Mouse (Mus musculus) lung, postnatal 0 days (tissue): ENCODE results near the gene Ubash3b. TPM values are rescaled to one million over a fixed set of nuclear protein-coding genes. Genes with fewer than 3 reads are reported as not detected.

ENCODE experiments used
- ATAC-seq: fragments of 200-750 bp; cut with Nextera tagmentation; 2 replicates; pipeline ENCODE4 v1.8.0; 2017; ENCODE audit warnings: moderate library complexity
- DNase-seq: peaks from one replicate; pipeline ENCODE4 v3.0.0-alpha.2; 2016; ENCODE audit warnings: low spot score
- H3K27ac ChIP-seq: fragments of 300-500 bp; sonication (generic); 2 replicates; pipeline ENCODE4 v1.5.1; 2014; ENCODE audit warnings: antibody characterized with exemption, mild to moderate bottlenecking, low read length, mixed read lengths
- H3K27me3 ChIP-seq: fragments of 300-500 bp; sonication (generic); replicated peaks from 2 replicates; pipeline ENCODE4 v1.6.1; 2014; ENCODE audit warnings: low read length, mixed read lengths; ENCODE audit not compliant: insufficient read depth
- H3K36me3 ChIP-seq: fragments of 300-500 bp; sonication (generic); 2 replicates; pipeline ENCODE4 v1.6.1; 2014; ENCODE audit warnings: low read length, mixed read lengths; ENCODE audit not compliant: insufficient read depth
- H3K4me1 ChIP-seq: fragments of 300-500 bp; sonication (generic); 2 replicates; pipeline ENCODE4 v1.6.1; 2014; ENCODE audit warnings: antibody characterized with exemption, low read depth, low read length, mixed read lengths; ENCODE audit not compliant: insufficient read depth
- H3K4me2 ChIP-seq: fragments of 300-500 bp; sonication (generic); replicated peaks from 2 replicates; pipeline ENCODE4 v1.6.1; 2014; ENCODE audit warnings: low read depth, mild to moderate bottlenecking, low read length, moderate library complexity, mixed read lengths
- H3K4me3 ChIP-seq: fragments of 300-500 bp; sonication (generic); 2 replicates; pipeline ENCODE4 v1.5.1; 2014; ENCODE audit warnings: low read depth, low read length
- H3K9ac ChIP-seq: fragments of 300-500 bp; sonication (generic); replicated peaks from 2 replicates; pipeline ENCODE4 v1.6.1; 2014; ENCODE audit warnings: low read depth, mild to moderate bottlenecking
- H3K9me3 ChIP-seq: fragments of 300-500 bp; sonication (generic); 2 replicates; pipeline ENCODE4 v1.6.1; 2016; ENCODE audit warnings: low read length, mixed read lengths
- CTCF ChIP-seq: IDR thresholded peaks from 2 replicates; pipeline ENCODE4 v1.5.1; 2016; ENCODE audit warnings: antibody characterized with exemption, mild to moderate bottlenecking
- EP300 ChIP-seq: IDR thresholded peaks from 2 replicates; pipeline ENCODE4 v1.6.1; 2016; ENCODE audit warnings: antibody characterized with exemption, mild to moderate bottlenecking, control low read depth
- WGBS: fragments of 180-500 bp; shearing (Covaris S2); extraction: QIAGEN DNeasy Blood & Tissue Kit; methylation state at CpG from one replicate; pipeline ENCODE4 v1.1.7; 2014; 5-methylcytosine and 5-hydroxymethylcytosine counted together
- polyA plus RNA-seq: library from polyadenylated mRNA; unstranded; fragments of >200 nt; fragmentation: Nextera tagmentation; extraction: Ambion mirVana; gene quantifications from 2 replicates; pipeline ENCODE4 v1.2.1, GENCODE M21; 2015

Ubash3b gene
- polyA plus RNA-seq, 1 experiment from 2014 or later, result 4.1 TPM

DNA sequence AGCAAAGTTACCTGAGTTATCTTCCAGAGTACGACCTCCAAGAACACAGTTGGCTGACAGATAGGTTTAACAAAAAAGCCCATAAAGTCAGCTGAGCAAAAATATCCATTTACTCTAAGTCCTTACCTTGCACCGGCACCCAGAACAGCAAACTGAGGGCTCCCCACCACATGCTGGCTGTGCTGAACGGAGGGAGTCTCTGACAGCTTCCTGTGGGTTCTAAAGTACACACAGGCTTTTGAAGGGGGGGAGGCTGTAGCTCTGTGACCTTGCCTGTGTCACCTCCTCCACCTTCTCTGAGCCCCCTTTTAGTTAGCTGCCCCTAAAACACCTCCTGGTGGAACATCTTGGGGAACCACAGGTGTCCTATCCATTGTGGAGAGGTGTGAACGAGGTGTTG lies 157.1 kb downstream of the Ubash3b start, which contains the start of gene Crtam:
Gene Crtam (minus strand): TSS at position 214 of the 400 bp plus-strand sequence.
- Histone ChIP-seq H3K4me1 (no peaks in the 10 kb centered on the region), H3K4me3 (no peak within 1 kb of the TSS), H3K27ac (no peak within 1 kb of the TSS), H3K9ac (no peak within 1 kb of the TSS), H3K27me3 (no peaks in the 10 kb centered on the region), H3K4me2 (no peak within 1 kb of the TSS), H3K36me3 (no peaks in the 10 kb centered on the region), H3K9me3 (no peaks in the 10 kb centered on the region)
- WGBS, result 34% methylated on average over 4 of the region's 4 CpGs
- DNase-seq (no peak), ATAC-seq (no peak)
- TF ChIP-seq CTCF (no peak), EP300 (no peak)

DNA sequence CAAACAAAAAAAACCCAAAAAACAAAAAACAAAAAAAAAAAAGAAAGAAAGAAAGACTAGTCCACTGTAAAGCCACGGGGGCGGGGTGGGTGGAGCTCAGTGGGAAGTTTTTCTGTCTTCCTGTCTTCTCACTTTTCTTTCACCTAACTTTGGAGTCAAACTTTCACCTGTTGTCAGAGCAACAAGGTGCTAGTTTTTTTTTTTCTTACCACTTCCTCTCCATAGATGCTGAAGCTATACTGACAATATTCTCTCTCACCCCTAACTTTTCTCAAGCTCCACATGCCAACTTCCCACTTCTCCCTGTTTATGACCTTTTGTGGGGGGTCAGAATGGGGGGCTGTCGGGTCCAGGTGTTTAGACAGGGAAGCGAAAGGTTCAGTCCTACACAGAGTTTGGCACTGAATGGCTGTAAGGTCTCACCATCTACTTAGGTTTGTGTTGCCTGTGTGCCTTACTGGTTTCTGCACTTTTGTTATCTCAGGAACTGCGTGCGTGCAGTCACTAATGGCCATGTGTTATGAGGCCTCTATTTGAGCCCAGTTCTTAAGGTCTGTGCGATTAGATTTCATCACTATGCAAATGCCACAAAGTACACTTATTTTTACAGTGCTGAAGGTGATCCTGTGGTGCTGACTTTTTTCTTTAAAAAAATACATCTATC lies 164.2 kb downstream of the Ubash3b start:
- H3K9ac ChIP-seq, result no peak overlapping the region
- no peaks in the 10 kb centered on the region for H3K9me3 ChIP-seq
- no peak overlapping the region for H3K4me3 ChIP-seq
- no peaks in the 10 kb centered on the region for H3K27me3 ChIP-seq
- DNase-seq (no peak), ATAC-seq (no peak)
- H3K27ac ChIP-seq, result no peak overlapping the region
- H3K4me1 ChIP-seq, result no peaks in the 10 kb centered on the region
- no peaks in the 10 kb centered on the region for H3K36me3 ChIP-seq
- 74% methylated on average over 7 of the region's 7 CpGs for WGBS
- TF ChIP-seq CTCF (no peak), EP300 (no peak)
- H3K4me2 ChIP-seq, result no peak overlapping the region

- no peak overlapping the region for H3K4me2 ChIP-seq
- ATAC-seq, result no peak
- DNase-seq, result no peak
- H3K27ac ChIP-seq, result no peak overlapping the region
- no peaks in the 10 kb centered on the region for H3K4me1 ChIP-seq
- H3K4me3 ChIP-seq, result no peak overlapping the region
- no peak overlapping the region for H3K9ac ChIP-seq
- H3K27me3 ChIP-seq, result no peaks in the 10 kb centered on the region
- H3K9me3 ChIP-seq, result no peaks in the 10 kb centered on the region
- no peak for TF ChIP-seq EP300
- no peak for TF ChIP-seq CTCF
- H3K36me3 ChIP-seq, result no peaks in the 10 kb centered on the region
- 60% methylated on average over 5 of the region's 5 CpGs for WGBS
Observed at GRCm38 (mm10) chr9:40994075-40994474, 167.4 kb downstream of the Ubash3b start.

GRCm38 (mm10) chr9:40991511-40991910 lies 170.0 kb downstream of the Ubash3b start:
- Histone ChIP-seq H3K4me2 (no peak overlapping the region), H3K9me3 (no peaks in the 10 kb centered on the region), H3K9ac (no peak overlapping the region), H3K4me3 (no peak overlapping the region), H3K27ac (no peak overlapping the region), H3K36me3 (no peaks in the 10 kb centered on the region), H3K4me1 (no peaks in the 10 kb centered on the region), H3K27me3 (no peaks in the 10 kb centered on the region)
- TF ChIP-seq CTCF (no peak), EP300 (no peak)
- 79% methylated on average over 6 of the region's 6 CpGs for WGBS
- DNase-seq (no peak), ATAC-seq (no peak)

DNA sequence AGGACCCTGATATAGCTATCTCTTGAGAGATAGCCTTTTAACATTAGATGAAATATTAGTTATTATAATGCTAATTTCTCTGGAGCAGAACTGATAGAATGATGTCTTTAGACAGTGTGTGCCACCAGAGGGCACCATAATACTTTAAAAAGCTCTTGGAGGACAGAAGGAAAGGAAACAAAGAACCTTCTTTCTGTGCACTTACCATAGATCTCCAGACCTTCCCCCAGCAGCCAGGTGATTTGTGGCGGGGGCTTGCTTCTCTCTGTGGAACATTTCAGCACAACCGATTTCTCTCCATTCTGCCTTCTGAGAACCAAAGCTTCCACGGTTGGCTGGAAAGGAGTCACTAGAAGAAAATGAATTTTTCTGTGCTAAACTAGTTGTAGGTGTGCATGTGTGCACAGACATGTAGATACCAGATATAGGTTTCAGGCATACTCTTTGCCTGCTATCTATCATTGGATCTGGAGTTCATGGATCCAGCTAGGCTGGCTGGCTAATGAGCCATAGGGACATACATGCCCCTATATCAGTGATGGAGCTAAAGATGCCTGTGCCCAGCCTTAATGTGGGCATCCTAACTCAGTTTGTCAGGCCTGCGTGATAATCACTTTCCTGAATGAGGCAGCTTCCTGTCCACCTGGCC lies 171.4 kb downstream of the Ubash3b start:
- Histone ChIP-seq H3K4me1 (no peaks in the 10 kb centered on the region), H3K27ac (no peak overlapping the region), H3K9me3 (no peaks in the 10 kb centered on the region), H3K27me3 (no peaks in the 10 kb centered on the region), H3K36me3 (no peaks in the 10 kb centered on the region), H3K4me2 (no peak overlapping the region), H3K9ac (no peak overlapping the region), H3K4me3 (no peak overlapping the region)
- ATAC-seq (no peak), DNase-seq (peak; percentile 66)
- WGBS, result 36% methylated on average over 4 of the region's 4 CpGs
- TF ChIP-seq CTCF, result peak; percentile 68
- no peak for TF ChIP-seq EP300

GRCm38 (mm10) chr9:40984313-40984712 lies 177.2 kb downstream of the Ubash3b start:
- ATAC-seq, result no peak

More at GRCm38 (mm10) chr9:40984313-40984712, 177.2 kb downstream of the Ubash3b start:
- Histone ChIP-seq H3K36me3 (no peaks in the 10 kb centered on the region), H3K27ac (no peak overlapping the region), H3K4me1 (no peaks in the 10 kb centered on the region), H3K9me3 (no peaks in the 10 kb centered on the region), H3K9ac (no peak overlapping the region), H3K4me3 (no peak overlapping the region), H3K27me3 (no peaks in the 10 kb centered on the region), H3K4me2 (no peak overlapping the region)
- no peak for TF ChIP-seq EP300
- WGBS, result 67% methylated on average over 3 of the region's 3 CpGs
- DNase-seq, result no peak
